In genomic region chr15:59954345-59954744, GRCm38 (mm10) we compare ENCODE assay signal across 10 mouse cellular contexts.
DNase-seq lines count a peak whose midpoint lies in the region; ATAC-seq lines count a peak whose summit lies in the region.
"Had no signal": no experiment of that assay in that cellular context is flagged by ENCODE, and none has a peak within 500 bp of the region (broad histone marks: within the 10 kb centered on the region; RNA-seq: fewer than 3 reads in every experiment).

No protein-coding gene starts in this region.

- peak; percentile 45 for DNase-seq in kidney, postnatal 10 days
- DNase-seq in cerebellum, postnatal 10 days: peak; percentile 77 to 81
- DNase-seq in left cerebral cortex, postnatal 10 days (ENCODE audit: extremely low spot score in 1 of 2, low spot score in 2 of 2): peak; percentile 34 to 78
- DNase-seq in adrenal gland, adult 18-20 months (ENCODE audit: low spot score in 2 of 2): no peak

- H3K36me3 ChIP-seq in kidney, embryonic 15.5 days: no peaks in the 10 kb centered on the region
- H3K36me3 ChIP-seq in heart, embryonic 16.5 days (ENCODE audit: control insufficient read depth, insufficient read depth): no peaks in the 10 kb centered on the region
- H3K36me3 ChIP-seq in midbrain, embryonic 16.5 days (ENCODE audit: control insufficient read depth, insufficient read depth, low read length): no peaks in the 10 kb centered on the region
- H3K36me3 ChIP-seq: embryonic facial prominence, embryonic 12.5 days; limb, embryonic 12.5 days had no signal

- no peaks in the 10 kb centered on the region for H3K4me1 ChIP-seq in kidney, embryonic 15.5 days
- peaks cover 3% of the 10 kb centered on the region; the same call in 1 of the 2 replicates for H3K4me1 ChIP-seq in heart, embryonic 16.5 days (ENCODE audit: control insufficient read depth, insufficient read depth, low read length)
- no peaks in the 10 kb centered on the region for H3K4me1 ChIP-seq in midbrain, embryonic 16.5 days (ENCODE audit: control insufficient read depth, insufficient read depth, low read length)
- H3K4me1 ChIP-seq: embryonic facial prominence, embryonic 12.5 days had no signal

- whole genome bisulfite sequencing in kidney, embryonic 15.5 days: 74% methylated on average over 3 of the region's 3 CpGs
- WGBS in heart, embryonic 16.5 days: 66% methylated on average over 3 of the region's 3 CpGs
- 67% methylated on average over 3 of the region's 3 CpGs for WGBS in midbrain, embryonic 16.5 days

- intact Hi-C loops in left cerebral cortex, postnatal 10 days (cut with DNase I): no loop called here

- H3K4me3 ChIP-seq in kidney, embryonic 15.5 days (replicated peaks): no peak overlapping the region
- H3K4me3 ChIP-seq in heart, embryonic 16.5 days (ENCODE audit: low read length): no peak overlapping the region
- no peak overlapping the region for H3K4me3 ChIP-seq in midbrain, embryonic 16.5 days (ENCODE audit: low read depth, low read length)
- H3K4me3 ChIP-seq: embryonic facial prominence, embryonic 12.5 days; limb, embryonic 12.5 days had no signal

- ATAC-seq in kidney, embryonic 15.5 days (replicated peaks; ENCODE audit: low FRiP score): no peak; the same call in 1 of the 2 replicates
- ATAC-seq in heart, embryonic 16.5 days (replicated peaks; ENCODE audit: extremely low read depth, insufficient read depth, low FRiP score): peak; percentile 32; the same call in 1 of the 2 replicates
- no peak for ATAC-seq in erythroblast, adult 5-6 weeks (replicated peaks; ENCODE audit: low FRiP score, poor library complexity, severe bottlenecking)
- no peak for ATAC-seq in midbrain, embryonic 16.5 days

- H3K4me2 ChIP-seq in kidney, embryonic 15.5 days: no peak overlapping the region
- no peak overlapping the region for H3K4me2 ChIP-seq in heart, embryonic 16.5 days (ENCODE audit: low read depth, low read length)
- H3K4me2 ChIP-seq in midbrain, embryonic 16.5 days (ENCODE audit: low read length): no peak overlapping the region
- H3K4me2 ChIP-seq: embryonic facial prominence, embryonic 12.5 days; limb, embryonic 12.5 days had no signal

- H3K27ac ChIP-seq in kidney, embryonic 15.5 days: no peak overlapping the region
- H3K27ac ChIP-seq in heart, embryonic 16.5 days (ENCODE audit: low read length): no peak overlapping the region
- H3K27ac ChIP-seq in midbrain, embryonic 16.5 days (ENCODE audit: low read length): no peak overlapping the region
- H3K27ac ChIP-seq: embryonic facial prominence, embryonic 12.5 days; limb, embryonic 12.5 days had no signal

- no peaks in the 10 kb centered on the region for H3K27me3 ChIP-seq in kidney, embryonic 15.5 days
- H3K27me3 ChIP-seq in heart, embryonic 16.5 days (ENCODE audit: control insufficient read depth, insufficient read depth, low read length): no peaks in the 10 kb centered on the region
- no peaks in the 10 kb centered on the region for H3K27me3 ChIP-seq in midbrain, embryonic 16.5 days (ENCODE audit: control insufficient read depth, insufficient read depth, low read depth, low read length)
- H3K27me3 ChIP-seq: embryonic facial prominence, embryonic 12.5 days; limb, embryonic 12.5 days had no signal

- H3K9me3 ChIP-seq in kidney, embryonic 15.5 days (replicated peaks): no peaks in the 10 kb centered on the region
- no peaks in the 10 kb centered on the region for H3K9me3 ChIP-seq in heart, embryonic 16.5 days (replicated peaks; ENCODE audit: control insufficient read depth, low read length)
- H3K9me3 ChIP-seq in midbrain, embryonic 16.5 days (replicated peaks; ENCODE audit: control insufficient read depth, low read length, poor library complexity, severe bottlenecking): no peaks in the 10 kb centered on the region
- H3K9me3 ChIP-seq: embryonic facial prominence, embryonic 12.5 days; limb, embryonic 12.5 days had no signal

- H3K9ac ChIP-seq in kidney, embryonic 15.5 days: no peak overlapping the region
- no peak overlapping the region for H3K9ac ChIP-seq in heart, embryonic 16.5 days (ENCODE audit: low read length)
- H3K9ac ChIP-seq in midbrain, embryonic 16.5 days (ENCODE audit: low read depth, low read length): no peak overlapping the region
- H3K9ac ChIP-seq: embryonic facial prominence, embryonic 12.5 days; limb, embryonic 12.5 days had no signal

Comparison
In these comparisons a context has a peak if more than half of its experiments do, and no peak if none do; other contexts are left out.
1. DNase-seq: peak in kidney, postnatal 10 days (single experiment), cerebellum, postnatal 10 days (2 of 2) and left cerebral cortex, postnatal 10 days (2 of 2); none in adrenal gland, adult 18-20 months (0 of 2).